Mouse (Mus musculus) lung, postnatal 4 days (tissue): ENCODE measurements around the gene Retn.

Experiments used
- DNase-seq, 2 experiments: peaks; one replicate each; pipeline ENCODE4 v3.0.0; 2021

The Retn gene

DNA sequence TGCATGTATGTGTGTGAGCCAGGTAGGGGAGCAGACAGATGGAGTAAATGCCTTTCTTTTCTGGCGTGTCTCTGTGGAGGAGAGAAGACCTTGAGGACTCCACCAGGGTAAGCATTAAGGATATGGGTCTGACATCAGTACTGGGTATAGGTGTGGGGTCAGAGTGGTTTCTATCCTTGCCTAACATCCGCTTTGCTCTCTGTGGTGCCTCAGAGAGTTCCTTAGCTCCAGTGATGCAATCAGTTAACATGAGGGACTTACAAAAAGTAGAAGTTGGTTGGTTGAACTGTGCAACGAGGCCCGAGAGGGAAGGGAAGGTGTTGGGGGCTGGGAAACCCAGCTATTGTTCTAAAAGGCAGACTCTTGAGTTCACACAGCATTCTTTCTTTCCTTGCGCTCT lies 8.8 kb downstream of the Retn start:
- peak in 1 of 2 experiments; percentile 24 for DNase-seq

- peak in 1 of 2 experiments; percentile 43 for DNase-seq
These were observed 9.9 kb downstream of the Retn start, which contains the start of gene Mcemp1 for GRCm38 (mm10) chr8:3665507-3665906. Mcemp1 (plus strand) TSS chr8:3665754.

DNA sequence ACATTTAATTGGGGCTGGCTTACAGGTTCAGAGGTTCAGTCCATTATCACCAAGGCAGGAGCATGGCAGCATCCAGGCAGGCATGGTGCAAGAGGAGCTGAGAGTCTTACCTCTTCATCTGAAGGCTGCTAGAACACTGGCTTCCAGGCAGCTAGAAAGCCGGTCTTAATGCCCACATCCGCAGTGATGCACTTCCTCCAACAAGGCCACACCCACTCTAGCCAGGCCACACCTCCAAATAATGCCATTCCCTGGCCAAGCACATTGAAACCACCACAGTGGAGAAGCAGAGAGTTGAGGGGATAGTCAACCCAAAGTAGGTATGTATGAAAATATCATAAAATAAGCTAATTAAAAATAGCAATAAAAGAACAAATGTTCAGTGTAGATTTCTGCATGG lies 14.8 kb downstream of the Retn start:
- peak; percentile 59 to 73 for DNase-seq

- DNase-seq: peak; percentile 84 to 87
These were observed 16.5 kb downstream of the Retn start, which contains the start of gene Fcor for GRCm38 (mm10) chr8:3671980-3672491. Fcor (minus strand) TSS chr8:3672362.

DNA sequence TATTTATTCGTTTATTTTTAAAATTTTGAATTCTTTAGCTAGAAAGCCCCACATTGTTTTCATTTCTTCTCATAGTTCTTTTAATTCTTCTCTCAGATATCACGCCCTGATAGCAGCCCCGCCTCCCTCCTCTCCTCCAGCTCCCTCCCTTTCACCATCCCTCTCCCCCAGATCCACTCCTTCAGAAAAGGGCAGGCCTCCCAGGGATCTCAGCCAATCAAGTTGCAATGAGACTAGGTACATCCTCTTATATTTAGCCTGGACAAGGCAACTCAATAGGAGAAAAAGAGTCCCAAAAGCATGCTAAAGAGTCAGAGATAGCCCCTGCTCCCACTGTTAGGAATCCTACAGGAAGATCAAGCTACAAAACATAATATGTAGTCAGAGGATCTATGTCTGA lies 19.1 kb downstream of the Retn start:
- DNase-seq: no peak

DNA sequence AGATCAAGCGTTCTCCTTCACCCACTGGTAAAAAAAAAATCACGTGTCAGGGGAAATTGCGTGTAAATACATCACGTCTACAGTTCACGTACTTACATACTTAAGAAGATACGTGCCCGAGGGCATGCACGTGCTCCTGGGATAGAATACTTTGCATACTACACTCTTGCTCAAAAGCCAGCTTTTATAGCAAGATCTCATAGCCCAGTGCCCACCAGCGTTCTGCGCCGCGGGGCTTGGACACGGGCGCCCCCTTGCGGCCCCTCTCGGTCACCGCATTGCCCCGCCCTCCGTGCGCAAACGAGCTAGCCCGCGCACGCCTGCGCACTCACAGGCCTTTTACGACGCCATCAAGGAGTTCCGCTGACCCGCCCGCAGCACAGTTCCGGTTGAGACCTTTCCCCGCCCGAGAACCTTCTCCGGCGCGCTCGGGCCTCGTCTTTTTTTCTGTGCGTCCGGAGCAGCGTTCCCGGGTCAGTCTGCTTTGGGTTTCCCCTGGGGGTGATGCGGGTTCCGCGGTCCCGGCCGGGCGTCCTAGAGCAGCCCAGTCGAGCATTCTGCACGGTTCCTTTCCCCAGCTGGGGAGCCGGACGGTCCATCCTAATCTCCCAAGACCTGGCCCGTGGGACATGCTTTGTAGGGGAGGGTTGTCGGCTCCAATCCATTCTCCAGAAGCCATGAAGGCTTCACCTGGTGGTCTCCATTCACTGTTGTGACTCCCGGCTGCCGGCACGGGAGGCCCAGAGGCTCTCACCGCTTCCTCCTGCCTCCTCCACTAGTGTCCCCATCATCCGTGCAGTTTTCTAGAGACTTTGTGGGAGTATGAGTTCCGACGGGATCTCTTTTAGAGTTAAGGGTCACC lies 20.8 kb downstream of the Retn start, which contains the start of gene Trappc5:
Trappc5 (plus strand) TSS at position 169 of the 862 bp plus-strand sequence.
- DNase-seq: peak; percentile 96

- no peak for DNase-seq
These were observed 21.5 kb downstream of the Retn start for GRCm38 (mm10) chr8:3676993-3677579.

- DNase-seq: no peak
These were observed 23.3 kb downstream of the Retn start for GRCm38 (mm10) chr8:3678831-3679230.

DNA sequence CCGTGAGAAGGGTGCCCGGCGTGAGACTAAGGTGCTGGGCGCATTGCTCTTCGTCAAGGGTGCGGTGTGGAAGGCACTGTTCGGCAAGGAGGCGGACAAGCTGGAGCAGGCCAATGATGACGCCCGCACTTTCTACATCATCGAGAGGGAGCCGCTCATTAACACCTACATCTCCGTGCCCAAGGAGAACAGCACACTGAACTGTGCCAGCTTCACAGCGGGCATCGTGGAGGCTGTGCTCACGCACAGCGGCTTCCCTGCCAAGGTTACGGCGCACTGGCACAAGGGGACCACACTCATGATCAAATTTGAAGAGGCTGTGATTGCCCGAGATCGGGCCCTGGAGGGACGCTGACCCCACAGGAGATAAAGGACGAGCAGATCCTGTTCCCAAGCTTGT lies 23.7 kb downstream of the Retn start:
- no peak for DNase-seq

DNA sequence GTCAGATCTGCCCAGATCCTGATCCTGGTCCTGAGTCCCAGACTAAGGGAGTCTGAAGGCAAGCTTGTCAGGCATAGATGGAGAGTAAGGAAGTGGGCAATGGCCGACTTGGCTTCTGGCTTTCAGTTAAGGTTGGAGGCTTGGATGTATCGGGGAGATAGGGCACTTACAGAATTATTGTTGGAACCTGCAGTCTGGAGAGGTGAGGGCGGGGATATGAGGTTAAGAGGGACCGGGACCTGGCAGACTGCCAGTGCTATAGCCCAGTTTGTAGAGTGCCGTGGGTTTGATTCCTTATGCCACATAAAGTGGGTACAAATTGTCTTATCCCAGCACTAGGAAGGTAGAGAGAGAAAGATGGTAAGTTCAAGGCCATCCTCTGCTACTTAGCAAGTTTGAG lies 24.1 kb downstream of the Retn start:
- DNase-seq: no peak

- no peak for DNase-seq
These were observed 26.9 kb downstream of the Retn start for GRCm38 (mm10) chr8:3682435-3682834.

DNA sequence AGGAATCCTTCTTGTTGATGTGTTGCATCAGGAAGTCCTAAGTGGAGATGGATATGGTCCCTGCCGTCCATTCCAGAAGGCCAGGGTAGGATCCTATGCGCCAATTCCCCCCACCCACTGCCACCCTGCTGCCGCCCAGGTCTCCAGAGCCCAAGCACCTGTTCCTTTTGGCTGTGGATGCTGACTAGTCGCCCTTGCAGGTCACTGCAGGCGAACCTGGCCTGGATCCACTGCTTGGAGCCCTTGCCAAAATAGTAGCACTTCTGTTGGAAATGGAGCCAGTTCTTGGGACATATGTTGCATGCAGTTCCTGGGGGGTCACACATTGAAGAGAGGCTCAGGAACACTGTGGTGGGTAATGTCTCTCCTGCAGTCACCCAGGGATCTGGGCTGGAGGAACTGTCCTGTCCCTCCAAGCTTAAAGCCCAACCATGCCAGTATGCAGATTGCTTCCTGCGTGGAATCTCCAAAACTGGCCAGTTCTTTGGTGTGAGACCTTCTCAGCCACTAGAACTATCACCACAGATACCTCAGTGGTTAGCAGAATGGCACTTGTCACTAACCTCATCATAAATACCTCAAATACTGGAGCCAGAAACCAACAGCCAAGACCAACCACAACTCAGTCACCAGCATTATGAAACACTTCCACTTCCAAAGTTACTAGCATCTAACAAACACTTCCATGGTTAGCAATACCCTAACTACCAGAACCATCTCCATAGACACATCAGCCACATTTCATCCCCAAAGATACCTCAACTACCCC lies 28.0 kb downstream of the Retn start:
- no peak for DNase-seq

DNA sequence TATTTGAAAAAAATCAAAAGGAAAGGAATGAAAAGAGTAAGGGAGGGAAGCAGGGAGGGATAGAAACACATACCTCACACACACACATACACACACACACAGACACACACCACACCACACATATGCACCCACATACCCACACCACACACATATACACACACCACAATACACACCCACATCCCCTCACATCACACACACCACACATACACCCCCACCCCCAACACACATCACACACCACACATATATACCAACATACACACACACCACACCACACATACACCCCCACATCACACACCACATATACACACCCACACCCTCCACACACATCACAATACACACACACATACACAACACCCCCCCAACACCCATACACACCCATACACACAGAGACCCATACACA lies 29.0 kb downstream of the Retn start:
- no peak for DNase-seq

- no peak for DNase-seq
These were observed 29.9 kb downstream of the Retn start for GRCm38 (mm10) chr8:3685422-3685821.

GRCm38 (mm10) chr8:3687537-3687936 lies 32.0 kb downstream of the Retn start:
- DNase-seq: no peak

DNA sequence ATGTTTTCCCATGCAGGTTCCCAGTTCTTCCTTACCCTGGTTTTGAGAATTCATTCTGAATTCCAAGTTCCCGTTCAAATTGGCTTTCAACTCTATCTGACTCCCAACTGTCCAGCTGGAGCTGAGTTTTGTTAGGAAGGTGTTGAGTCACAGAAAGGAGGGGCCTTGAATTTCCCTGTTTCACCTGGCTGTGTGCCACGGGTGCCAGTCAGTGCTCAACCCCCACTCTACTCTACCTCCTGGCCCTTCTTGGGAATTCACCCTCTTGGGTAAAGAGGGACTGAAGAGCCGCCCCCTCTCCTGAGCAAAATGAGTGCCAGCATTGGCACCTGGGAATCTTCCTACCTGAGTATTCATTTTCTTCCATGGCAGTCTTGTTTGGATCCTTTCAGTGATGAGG lies 35.2 kb downstream of the Retn start:
- peak in 1 of 2 experiments; percentile 21 for DNase-seq

DNA sequence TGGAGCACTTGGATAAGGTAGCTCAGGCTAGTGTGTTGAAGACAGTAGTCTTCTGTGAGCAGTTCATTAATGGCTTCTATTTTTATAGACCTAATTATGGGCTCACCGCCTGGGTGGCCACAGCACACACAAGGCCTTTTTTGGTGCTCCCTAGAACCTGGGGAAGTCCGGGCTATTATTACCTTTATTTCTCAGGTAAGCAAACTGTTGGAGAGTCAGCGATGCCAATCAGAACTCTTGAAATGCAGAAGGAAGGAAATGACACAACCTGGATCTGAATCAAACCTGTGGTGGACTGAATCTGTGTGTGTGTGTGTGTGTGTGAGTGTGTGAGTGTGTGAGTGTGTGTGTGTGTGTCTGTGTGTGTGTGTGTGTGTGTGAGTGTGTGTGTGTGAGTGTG lies 38.6 kb downstream of the Retn start, which contains the start of gene Fcer2a:
Fcer2a (minus strand) TSS at position 55 of the 400 bp plus-strand sequence.
- no peak for DNase-seq

DNA sequence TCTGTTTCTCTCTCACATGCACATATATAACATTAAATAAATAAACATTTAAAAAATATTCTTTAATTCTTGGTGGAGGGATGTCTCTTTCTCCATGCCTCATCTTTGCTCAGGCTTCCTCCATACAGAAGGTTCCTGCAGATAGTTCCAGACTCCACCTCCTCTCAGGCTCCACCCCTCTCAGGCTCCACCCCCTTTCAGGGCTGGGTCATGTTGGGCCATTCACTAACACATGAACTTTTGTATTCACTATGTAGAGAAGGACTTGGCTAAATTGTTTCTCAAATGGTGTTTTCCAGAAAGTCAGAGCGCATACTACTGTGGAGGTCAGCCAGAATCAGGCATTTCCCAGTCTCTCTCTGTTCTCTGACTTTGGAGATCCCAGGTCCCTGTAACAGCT lies 45.9 kb downstream of the Retn start:
- no peak for DNase-seq

DNA sequence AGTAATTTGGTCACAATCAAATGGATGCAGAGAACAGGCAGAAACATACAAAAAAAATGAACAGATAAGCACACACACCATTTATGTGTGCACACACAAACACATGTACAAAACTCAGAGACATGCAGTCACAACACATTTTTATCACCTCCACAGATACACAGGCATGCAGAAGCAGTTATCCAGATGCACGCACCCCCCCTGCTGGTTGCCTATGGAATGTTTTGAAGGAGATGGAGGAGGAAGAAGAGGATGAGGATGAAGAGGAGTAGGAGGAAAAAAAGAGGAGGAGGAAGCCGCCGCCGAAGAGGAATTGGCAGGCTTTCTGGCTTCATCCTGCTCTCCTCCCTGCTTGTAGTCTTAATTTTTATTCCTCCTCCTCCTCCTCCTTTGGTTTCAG lies 50.1 kb downstream of the Retn start:
- DNase-seq: peak in 1 of 2 experiments; percentile 16

DNA sequence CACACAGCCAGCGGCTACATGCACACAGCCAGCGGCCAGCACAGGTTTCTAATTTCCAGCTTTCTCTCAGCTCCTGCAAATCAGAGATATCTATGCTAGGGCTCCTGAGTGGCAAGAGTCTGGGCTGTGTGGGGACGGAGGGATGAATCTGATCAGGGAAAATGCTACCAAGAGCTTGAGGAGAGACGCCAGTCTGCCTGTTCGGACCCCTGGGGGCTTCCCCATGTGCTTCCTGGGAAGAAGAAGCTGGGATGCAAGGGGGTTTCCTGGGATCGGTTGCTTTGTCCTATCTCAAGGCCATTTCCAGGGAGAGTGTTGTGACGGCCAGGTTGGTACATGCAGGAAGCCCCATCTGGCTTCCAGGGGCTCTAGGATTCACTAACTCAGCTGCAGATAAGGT lies 52.0 kb downstream of the Retn start:
- DNase-seq: no peak
